Mouse (Mus musculus): Measurements from ENCODE around the gene C1galt1.

C1galt1 gene

DNA sequence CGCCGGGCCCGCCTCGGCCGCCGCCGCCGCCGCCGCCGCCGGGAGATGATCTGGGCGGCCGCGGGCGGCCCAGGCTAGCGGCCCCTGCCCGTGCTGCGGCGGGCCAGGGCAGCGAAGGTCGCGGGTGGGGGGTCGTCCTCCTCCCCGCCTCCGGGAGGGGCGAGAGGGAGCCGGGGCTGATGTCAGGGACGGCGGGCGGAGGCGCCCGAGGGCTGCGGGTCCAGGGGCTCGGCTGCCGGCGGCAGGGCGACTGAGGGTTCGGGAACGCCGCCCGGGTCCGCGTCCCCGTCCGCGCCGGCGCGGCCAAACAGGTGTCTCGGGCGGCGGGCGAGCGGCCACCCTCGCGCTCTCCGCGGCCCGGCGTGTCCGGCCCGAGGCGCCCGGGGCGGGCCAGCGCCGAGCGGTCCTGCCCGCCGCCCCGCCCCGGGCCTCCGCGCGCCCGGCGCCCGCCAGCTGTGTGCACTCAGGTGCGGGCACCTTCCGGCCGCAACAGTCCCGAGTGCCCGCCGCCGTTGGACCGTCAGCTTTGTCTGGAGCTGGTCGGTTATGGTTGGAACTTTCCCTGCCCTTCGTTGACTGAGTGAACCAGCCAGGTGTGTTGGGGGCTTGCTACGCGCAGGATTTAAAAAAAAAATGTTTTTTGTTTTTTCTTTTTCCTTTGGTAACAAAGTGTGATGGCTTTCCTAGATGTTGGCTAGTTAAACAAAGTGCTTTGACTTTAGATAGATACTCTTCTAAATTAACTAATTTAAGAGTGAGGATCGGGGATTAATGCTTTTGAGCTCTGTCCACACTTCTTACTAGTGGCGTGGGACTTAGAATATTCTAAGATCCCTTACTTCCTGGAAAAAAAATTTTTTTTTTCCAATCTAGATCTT is at the start of gene C1galt1:
C1galt1 (plus strand) TSS at position 41 of the 878 bp plus-strand sequence.
- no peak for DNase-seq (ENCODE audit: low read depth)

DNA sequence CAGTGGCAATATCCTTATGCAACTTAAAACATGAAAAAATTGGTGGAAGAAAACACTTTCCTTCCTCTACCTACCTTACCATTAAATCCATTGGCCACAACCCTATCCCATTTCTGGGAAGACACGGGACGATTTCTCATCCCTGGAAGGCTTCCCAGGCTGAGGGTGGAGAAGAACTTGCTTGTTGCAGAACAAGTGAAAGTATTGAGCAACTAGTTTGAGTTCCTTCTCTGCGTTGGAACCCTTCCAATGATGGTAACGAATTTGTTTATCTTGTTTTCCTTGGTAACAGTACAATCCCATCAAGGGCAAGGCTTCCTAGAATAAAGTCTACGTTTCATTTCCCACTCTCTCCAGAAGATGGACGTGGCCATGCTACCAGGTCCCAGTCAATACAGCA is 44.7 kb upstream of the C1galt1 start:
- DNase-seq (ENCODE audit: low read depth): no peak

DNA sequence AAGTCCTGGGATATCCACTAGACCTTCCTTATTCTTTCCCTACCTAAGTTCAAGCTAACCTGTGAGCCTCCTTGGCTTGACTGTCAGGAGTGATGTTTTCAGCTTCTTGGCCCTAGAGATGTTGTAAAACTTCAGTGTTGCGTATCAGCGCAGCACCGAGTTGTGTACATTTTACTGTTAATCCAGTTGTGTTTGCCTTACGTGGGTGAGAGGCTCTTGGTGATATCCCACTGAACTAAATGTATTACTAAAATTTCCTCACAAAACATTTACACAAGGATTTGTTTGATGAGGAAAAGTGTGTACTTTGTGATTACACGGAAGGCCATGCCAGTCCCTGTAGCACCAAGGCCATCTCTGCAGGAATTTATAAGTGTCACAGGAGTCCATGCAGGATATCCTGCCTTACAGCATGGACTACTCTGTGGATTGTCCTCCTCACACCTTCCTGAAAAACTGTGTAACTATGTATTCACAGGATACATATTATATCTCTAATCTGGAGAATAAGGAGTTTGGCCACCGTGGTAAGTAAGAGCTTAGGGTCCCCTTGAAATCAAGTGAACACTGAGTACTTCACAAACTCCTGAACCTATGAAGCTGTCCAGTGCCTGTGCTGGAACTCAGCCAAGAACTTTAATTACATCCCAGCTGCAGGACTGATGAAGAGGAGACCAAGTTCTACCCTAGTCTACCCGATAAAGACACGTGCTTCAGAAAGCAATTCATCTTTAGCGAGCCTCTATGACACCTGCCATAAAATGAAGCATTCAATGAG is 40.7 kb upstream of the C1galt1 start:
- DNase-seq (ENCODE audit: low read depth): no peak

DNA sequence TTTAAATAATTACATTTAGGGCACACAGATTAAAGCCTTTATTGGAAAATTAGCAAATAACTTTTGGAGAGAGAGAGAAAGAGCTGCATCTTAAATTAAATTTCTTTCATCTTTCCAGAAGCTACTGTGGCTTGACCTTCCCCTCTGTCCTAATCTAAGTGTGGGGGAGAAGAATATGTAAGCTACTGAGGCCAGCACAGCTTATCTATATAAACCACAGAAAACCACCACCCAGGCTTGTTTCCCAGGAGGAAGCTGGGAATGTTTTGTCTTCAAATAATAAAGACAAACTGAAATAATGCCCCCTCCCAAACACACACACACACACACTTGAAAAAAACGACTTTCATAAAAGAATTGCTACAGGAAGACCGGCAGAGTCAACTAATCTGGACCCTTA is 30.5 kb upstream of the C1galt1 start:
- no peak for DNase-seq (ENCODE audit: low read depth)

DNA sequence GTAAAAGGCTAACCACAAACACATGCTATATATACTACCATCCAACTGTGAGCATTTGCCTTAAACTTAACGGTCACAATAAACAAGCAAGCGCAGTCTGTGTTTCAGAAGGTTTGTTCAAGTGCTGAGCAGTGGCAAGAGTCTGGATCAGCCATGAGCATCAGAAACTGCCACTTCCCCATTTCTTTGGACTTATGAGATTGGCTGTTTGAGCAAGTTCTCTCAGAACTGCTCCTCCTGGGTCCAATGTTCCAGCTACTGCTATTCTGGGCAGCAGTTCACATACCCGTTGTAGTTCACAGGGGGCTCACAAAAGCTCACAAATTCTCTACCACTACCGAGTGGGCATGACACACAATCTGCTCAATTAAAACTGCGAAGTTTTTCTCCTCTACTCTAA is 28.4 kb upstream of the C1galt1 start:
- DNase-seq (ENCODE audit: low read depth): no peak

DNA sequence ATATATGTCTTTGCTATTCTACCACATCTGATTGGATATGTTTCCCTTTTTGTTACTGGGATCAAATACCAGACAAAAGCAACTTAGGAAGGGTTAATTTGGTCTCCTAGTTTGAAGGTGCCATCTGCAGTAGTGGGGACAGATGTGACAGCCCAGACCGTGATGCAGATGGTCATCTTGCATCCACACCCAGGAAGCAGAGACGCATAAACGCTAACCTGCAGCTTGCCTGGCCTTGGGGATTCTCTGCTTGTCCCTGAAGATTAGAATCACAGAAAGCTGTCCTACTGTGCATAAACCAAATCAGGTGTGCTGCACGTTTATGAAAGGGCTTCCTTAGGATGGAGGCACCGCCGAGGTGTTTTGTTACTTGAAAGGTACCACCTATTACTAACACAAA is 22.0 kb upstream of the C1galt1 start:
- DNase-seq (ENCODE audit: low read depth): no peak

DNA sequence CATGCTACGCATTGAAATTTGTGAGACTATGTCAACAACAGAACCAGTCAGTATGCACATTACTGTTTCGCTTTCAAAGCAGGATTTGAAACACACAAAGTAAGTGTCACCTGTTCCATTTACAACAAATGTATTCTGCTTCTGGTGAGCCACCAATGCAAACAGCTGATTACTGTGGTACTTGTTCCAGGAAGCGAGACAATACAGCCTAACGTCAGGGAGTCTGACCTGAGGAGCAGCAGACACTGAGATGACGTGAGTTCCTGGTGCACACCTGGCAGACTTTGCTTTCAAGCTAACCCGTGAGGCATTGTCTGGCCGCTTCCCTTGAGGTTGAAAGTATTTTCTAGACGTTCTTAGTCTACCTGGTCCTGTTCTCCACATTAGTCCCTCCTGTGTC is 13.8 kb upstream of the C1galt1 start:
- DNase-seq (ENCODE audit: low read depth): no peak

DNA sequence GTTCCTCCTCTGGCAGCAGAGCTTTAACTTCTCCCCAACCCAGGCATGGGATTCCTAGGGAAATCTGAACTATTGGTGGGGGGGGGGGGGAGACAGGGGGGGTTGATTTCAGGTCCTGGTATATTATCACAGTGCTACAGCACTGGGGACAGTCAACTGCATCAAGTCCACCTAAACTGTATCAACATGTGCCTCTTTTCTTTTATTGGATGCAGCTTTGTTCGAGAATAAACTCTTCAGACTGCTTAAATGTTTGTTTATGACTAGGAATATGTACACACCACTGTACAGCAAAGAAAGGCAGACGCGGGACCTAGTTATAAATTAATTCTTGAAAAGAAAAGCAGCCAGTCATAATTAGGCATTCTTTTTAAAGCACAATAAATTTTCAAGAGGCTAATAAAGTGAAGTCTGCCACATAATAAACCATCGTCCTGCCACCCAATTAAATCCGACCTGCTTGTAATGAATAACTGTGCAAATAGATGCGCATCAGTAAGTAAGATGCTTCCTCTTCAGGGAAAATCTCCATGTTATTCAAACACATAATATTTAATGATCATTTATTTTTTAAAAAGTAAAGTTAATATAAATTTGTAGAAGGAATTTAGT is 12.0 kb upstream of the C1galt1 start:
- no peak for DNase-seq (ENCODE audit: low read depth)

DNA sequence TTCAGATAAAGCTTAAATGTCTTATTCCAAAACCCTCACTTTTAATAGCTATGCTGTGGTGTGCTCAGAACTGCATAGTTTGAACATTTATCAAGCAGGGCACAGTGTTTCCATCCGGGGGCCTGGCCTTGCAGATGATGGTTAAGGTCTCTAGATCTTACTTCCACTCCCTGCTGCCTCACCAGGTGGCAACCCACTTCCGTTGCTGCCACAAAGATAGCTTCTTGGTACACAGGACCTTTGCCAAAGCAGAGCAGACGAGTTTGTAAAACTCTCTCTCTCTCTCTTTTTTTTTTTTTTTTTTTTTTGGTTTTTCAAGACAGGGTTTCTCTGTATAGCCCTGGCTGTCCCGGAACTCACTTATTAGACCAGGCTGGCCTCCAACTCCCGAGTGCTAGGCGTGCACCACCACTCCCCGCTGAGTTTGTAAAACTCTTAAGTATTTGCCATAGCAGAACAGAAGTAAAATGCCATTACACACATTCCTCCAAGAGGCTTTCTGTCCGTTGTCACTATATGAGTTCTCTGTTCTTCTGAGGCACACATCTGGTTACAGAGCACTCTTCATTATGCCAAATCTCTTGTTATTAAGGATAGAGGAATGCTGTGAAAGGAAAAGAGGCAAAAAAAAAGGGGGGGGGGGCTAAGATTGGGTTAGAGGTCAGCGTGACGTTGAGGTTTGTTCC is 773 bp upstream of the C1galt1 start:
- no peak for DNase-seq (ENCODE audit: low read depth)

DNA sequence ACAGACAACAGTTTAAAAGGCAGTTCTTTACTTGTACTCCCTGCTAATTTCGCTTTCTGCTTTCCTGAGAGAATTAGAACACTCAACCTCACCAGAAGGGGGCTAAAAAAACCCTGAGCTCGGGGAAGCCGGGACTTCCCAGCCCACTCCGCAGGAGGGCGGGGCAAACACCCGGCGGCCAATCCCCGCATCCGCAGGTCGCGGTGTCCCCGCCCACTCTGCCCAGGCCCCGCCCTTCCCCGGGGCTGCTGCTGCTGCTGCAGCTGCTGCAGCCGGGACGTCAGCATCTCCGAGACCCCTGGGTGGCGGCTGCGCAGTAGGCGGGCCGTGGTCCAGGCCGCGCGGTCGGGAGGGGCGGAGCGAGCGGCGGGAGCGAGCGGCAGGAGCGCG is 235 bp upstream of the C1galt1 start:
- DNase-seq (ENCODE audit: low read depth): peak; percentile 92

DNA sequence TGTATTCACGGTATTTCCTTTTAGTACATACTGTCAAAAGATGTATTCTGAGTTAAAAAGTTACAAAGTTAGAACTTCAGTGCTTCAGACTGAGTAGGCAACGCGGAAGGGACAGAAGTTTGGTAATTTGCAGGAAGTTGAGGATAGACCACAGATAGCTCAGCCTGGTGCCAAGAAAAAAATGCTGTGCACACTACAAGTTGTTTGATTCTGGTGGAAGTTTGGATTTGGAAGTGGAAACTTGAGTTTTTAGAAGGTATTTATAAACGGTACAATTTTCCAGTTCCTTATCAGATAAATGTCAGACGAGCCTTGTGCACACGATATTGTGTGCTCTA is 1.0 kb downstream of the C1galt1 start:
- no peak for DNase-seq (ENCODE audit: low read depth)

DNA sequence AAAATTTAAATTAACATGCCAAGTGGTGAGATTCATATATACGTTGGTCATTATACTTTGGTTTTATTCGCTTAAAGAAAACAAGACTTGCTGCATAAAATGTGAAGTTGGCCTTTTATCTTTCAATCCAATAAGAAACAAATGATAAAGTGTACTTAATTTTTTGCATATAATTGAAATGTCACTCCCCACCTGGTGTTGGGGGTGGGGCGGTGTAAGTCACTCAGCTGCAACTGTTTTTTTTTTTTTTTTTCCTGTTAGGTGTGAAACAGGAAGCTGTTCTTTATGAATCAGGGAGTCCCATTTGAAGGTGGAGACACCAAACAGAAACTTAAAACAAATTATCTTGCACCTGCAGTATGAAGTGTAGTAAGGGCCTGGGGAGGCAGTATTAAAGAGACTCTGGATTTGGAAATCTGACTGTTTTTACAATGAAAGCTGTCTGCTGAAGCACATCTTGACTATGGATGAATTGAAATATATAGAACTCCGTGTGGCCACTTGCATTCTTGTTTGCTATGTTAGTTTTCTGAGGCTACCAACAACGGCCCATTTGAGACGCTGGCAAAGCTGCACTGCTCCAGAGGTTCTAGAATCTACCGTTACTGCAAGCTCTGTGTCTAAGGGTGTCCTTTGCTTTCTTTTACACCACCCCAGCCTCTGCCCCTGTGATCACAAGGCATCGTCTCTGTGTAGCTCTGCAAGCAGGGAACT is 2.2 kb downstream of the C1galt1 start:
- DNase-seq (ENCODE audit: low read depth): no peak

DNA sequence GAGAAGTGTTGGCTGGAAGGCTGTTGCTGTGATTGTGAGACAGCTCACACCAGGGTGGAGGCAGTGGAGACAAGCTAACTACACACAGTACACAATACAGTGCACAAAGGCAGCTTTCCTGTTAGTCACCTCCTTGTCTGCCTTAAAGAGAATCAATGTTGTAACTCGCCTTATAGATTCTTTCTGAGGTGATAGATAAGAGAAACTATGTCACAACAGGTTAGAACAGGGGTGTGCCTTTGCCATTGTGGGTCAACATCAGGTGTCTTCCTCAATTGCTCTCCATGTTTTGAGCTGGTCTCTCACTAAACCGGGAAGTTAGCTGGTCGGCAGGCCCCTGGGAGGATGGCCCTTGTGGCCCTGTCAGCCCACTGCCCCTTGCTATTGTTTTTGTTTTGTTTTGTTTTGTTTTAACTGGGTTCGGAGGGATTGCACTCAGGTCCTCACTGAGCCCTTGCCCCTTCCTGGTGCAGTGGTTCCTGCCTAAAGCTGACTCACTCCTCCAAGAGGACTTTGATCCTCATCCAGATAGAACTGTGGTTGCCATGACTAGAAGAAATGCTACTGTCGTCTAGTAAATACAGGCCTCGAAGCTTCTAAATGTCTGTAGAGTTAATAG is 3.4 kb downstream of the C1galt1 start:
- no peak for DNase-seq (ENCODE audit: low read depth)

DNA sequence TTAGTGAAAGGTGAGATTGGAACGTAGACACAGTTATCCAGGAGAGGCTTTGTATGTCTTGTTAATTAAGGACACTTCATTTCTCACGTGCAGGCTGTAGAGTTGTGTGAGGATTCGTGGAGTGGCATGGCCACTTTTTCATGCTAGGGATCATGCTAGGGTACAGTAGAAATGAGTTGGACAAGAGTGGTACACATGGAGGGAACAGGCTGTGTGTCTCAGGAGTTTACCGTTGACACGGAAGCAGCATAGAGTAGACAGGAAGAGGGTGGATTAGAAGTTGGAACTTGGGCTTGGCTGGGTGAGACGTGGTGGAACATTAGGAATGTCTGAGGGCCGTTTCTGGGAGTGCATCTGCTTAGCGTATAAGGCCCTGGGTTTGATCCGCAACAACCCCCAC is 4.1 kb downstream of the C1galt1 start:
- no peak for DNase-seq (ENCODE audit: low read depth)

DNA sequence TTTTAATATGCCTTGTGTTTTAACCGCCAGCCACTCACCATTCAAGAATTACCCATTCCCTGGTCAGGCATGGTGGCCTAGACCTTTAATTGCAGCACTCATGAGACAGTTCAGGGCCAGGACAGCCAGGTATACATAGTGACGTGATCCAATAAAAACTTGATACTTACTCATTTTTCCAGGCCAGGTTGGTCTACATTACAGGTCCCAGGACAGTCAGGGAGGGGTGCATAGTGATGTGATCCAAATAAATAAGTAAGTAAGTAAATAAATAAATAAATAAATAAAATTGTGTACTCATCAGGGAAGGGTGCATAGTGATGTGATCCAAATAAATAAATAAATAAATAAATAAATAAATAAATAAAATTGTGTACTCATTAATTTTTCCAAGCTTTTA is 6.4 kb downstream of the C1galt1 start:
- DNase-seq (ENCODE audit: low read depth): no peak

DNA sequence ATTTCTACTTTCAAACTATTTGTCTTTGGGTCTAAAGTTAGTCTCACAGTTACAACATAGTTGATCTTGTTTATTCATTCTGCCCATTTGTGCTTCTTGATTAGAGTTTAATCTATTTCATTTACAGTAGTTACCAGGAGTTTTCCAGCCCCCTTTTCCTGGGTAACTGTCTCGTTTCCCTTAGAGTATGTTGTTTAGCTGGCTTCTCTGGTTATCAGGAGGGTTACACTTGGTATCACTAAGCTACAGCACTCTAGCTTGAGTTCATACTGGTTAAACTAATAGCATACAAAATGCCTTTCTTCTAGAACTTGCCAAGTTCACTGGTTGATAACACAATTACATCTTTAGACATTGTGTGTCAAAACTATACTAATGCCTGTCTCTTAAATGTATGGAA is 8.3 kb downstream of the C1galt1 start:
- peak; percentile 61 for DNase-seq (ENCODE audit: low read depth)

DNA sequence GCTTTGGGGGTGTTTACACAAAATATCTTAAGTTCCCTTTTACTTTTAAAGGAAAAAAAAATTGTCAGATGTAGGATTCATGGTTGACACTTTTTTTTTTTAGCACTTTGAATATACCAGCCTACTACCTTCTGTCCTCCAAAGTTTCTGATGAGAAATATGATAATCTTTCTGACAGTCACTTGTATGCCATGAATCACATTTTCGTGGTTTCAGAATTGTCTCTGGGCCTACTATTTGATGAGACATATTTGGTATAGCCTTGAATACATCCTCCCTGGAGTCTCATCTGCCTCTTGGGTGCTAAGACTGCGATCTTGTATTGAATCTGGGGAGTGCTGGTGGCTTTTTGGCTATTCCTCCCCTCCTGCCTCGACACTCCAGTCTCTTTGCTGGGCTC is 8.8 kb downstream of the C1galt1 start:
- DNase-seq (ENCODE audit: low read depth): no peak

DNA sequence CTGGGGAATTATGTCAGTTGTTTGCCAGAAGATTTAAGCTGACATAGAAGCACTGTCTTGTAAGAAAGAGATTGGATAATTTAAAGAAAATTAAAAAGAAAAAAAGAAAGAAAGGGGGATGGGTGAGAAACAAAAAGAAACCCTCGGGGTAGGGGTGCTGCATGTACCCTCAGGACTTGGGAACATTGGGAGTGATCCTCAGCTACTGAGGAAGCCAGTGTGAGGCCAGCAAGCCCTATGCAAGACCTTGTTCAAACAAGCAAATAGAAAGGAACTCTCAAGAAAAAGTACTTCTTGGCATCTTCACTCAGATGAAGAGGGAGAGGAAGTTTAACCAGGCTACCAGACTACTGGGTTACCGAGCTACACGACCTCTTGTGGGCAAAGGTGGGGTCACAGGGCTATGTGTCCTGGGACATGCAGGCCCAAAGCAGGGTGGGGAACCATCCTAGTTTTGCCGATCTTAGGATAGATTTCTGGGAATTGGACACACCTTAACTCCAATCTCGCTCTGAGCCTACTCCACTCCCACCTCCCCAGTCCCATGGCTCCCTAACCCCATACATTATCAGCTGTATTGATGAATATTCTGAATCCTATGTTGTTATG is 12.1 kb downstream of the C1galt1 start:
- no peak for DNase-seq (ENCODE audit: low read depth)

DNA sequence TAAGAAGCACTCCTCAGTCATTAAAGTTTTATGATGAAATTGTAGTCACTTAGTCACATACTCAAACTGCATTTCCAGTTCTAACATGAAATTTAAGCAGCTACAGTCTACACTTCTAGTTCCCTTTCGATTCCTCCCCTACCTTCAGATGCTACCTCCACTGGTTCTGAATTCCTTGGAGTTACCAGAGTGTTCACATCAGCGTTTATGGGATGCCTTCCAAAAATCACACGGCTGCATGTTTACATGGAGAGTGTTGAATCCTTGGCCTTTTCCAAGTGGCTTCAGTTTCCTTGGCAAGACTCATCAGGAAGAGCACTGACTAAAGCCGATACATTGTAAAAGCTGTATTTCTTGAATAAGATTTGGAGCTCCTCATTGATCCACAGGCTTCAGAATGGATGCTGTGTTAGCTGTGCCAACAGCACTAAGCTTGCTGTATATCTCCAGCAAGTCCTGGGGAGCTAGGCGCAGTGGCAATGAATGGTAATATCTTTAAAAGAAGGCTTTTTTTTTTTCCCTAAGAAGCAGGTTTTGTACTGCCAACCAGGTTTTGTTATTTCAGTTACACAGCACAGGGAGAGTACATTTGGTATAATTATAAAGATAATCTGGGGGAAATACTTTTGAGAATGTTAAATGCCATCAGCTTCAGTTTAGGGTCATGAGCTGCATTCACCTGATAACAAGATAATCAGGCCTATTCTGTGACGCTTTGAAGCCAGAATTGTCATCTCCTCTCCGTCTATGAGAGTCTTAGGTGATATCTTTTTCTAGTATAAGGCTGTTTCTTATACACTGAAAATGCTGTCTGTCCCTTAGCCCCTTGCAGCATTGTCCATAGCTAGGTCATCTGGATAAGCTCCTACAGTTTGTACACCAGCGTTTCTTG is 13.0 kb downstream of the C1galt1 start:
- DNase-seq (ENCODE audit: low read depth): peak; percentile 56

DNA sequence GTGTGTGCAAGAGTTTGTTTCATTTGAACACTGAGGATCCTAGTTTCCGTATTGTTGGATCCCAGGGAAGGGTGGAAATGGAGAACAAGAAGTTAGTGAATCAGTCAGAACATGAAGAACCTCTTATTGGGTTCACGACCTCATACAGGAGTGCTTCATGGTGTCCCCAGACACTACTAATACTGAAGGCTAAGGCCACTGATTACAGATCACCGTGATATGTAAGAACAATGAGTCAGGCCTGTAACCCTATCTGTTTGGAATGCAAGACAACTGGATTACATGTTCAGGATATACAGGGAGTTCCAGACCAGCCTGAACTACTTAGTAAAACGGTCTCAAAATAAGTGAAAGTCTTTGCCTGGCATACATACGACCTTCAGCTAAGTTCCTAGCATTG is 13.9 kb downstream of the C1galt1 start:
- no peak for DNase-seq (ENCODE audit: low read depth)
